Mouse (Mus musculus) neural tube, embryonic 14.5 days (tissue): ENCODE results near the gene Tbc1d10a. TPM values are rescaled to one million over a fixed set of nuclear protein-coding genes. Genes with fewer than 3 reads are reported as not detected.

Experiments used
- ATAC-seq: fragments of 200-750 bp; cut with Nextera tagmentation; 2 replicates; pipeline ENCODE4 v1.8.0; 2017; ENCODE audit warnings: low read depth, mild to moderate bottlenecking, moderate TSS enrichment, moderate library complexity
- H3K27ac ChIP-seq: fragments of 300-500 bp; sonication (generic); 2 replicates; pipeline ENCODE4 v1.5.1; 2014; ENCODE audit warnings: low read depth, mild to moderate bottlenecking, control low read depth, low read length, moderate library complexity, mixed read lengths
- H3K27me3 ChIP-seq: fragments of 300-500 bp; sonication (generic); 2 replicates; pipeline ENCODE4 v1.6.1; 2014; ENCODE audit warnings: low read length; ENCODE audit not compliant: control insufficient read depth, insufficient read depth
- H3K36me3 ChIP-seq: fragments of 300-500 bp; sonication (generic); 2 replicates; pipeline ENCODE4 v1.6.1; 2014; ENCODE audit warnings: low read length, mixed read lengths; ENCODE audit not compliant: control insufficient read depth, insufficient read depth
- H3K4me1 ChIP-seq: fragments of 300-500 bp; sonication (generic); 2 replicates; pipeline ENCODE4 v1.6.1; 2014; ENCODE audit warnings: low read length; ENCODE audit not compliant: control insufficient read depth, insufficient read depth
- H3K4me2 ChIP-seq: fragments of 300-500 bp; sonication (generic); 2 replicates; pipeline ENCODE4 v1.6.1; 2014; ENCODE audit warnings: mild to moderate bottlenecking, low read depth, low read length, control low read depth
- H3K4me3 ChIP-seq: fragments of 300-500 bp; sonication (generic); 2 replicates; pipeline ENCODE4 v1.5.1; 2014; ENCODE audit warnings: low read depth, low read length, control low read depth, mixed read lengths
- H3K9ac ChIP-seq: fragments of 300-500 bp; sonication (generic); replicated peaks from 2 replicates; pipeline ENCODE4 v1.6.1; 2014; ENCODE audit warnings: low read depth, mild to moderate bottlenecking, control low read depth, low read length, mixed read lengths
- H3K9me3 ChIP-seq: fragments of 300-500 bp; sonication (generic); 2 replicates; pipeline ENCODE4 v1.6.1; 2016; ENCODE audit warnings: low read length; ENCODE audit not compliant: control insufficient read depth
- WGBS: fragments of 180-500 bp; shearing (Covaris S2); extraction: QIAGEN DNeasy Blood & Tissue Kit; methylation state at CpG from one replicate; pipeline ENCODE4 v1.1.7; 2014; 5-methylcytosine and 5-hydroxymethylcytosine counted together
- microRNA-seq: library from miRNA; unstranded; fragments of <30 nt; microRNA quantifications from one replicate; pipeline ENCODE4, GENCODE M21; 2016
- polyA plus RNA-seq: library from polyadenylated mRNA; unstranded; fragments of >200 nt; fragmentation: Nextera tagmentation; extraction: Ambion mirVana; gene quantifications from 2 replicates; pipeline ENCODE4 v1.2.1, GENCODE M21; 2014

The Tbc1d10a gene
- polyA plus RNA-seq, 1 experiment from 2014 or later: 19.8 TPM

- Histone ChIP-seq H3K4me2 (no peak overlapping the region), H3K9ac (no peak overlapping the region), H3K36me3 (no peaks in the 10 kb centered on the region), H3K4me1 (peaks cover 4% of the 10 kb centered on the region; the same call in 1 of the 2 replicates), H3K27me3 (peaks cover 10% of the 10 kb centered on the region), H3K27ac (no peak overlapping the region), H3K9me3 (no peaks in the 10 kb centered on the region), H3K4me3 (no peak overlapping the region)
- no peak for ATAC-seq
- 49% methylated on average over 14 of the region's 14 CpGs for WGBS
Observed at GRCm38 (mm10) chr11:4260463-4261187, 74.0 kb downstream of the Tbc1d10a start.

DNA sequence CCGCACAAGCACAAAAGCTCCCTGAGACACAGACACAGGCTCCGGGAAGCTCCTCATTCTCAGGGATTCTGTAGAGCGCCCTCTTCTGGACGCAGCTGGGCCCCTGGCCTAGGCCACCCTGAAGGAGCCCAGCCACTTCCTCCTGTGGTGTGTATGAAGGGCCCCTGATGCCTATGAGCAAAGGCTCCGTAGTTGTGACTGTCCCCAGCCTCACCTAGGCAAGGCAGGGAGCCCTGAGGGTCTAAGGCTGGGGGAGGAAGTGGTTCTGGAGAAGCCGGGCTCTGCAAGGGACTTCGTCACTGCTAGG is 74.6 kb downstream of the Tbc1d10a start:
- 41% methylated on average over 7 of the region's 7 CpGs for WGBS
- Histone ChIP-seq H3K4me3 (no peak overlapping the region), H3K4me2 (no peak overlapping the region), H3K27ac (no peak overlapping the region), H3K9ac (no peak overlapping the region), H3K27me3 (peaks cover 12% of the 10 kb centered on the region), H3K36me3 (no peaks in the 10 kb centered on the region), H3K4me1 (peaks cover 4% of the 10 kb centered on the region; the same call in 1 of the 2 replicates), H3K9me3 (no peaks in the 10 kb centered on the region)
- ATAC-seq: no peak

GRCm38 (mm10) chr11:4261969-4262368 is 75.4 kb downstream of the Tbc1d10a start:
- Histone ChIP-seq H3K9me3 (no peaks in the 10 kb centered on the region), H3K9ac (no peak overlapping the region), H3K4me3 (no peak overlapping the region), H3K4me2 (no peak overlapping the region), H3K27ac (no peak overlapping the region), H3K27me3 (peaks cover 19% of the 10 kb centered on the region), H3K36me3 (no peaks in the 10 kb centered on the region), H3K4me1 (peaks cover 9% of the 10 kb centered on the region)
- 25% methylated on average over 5 of the region's 5 CpGs for WGBS
- no peak for ATAC-seq

DNA sequence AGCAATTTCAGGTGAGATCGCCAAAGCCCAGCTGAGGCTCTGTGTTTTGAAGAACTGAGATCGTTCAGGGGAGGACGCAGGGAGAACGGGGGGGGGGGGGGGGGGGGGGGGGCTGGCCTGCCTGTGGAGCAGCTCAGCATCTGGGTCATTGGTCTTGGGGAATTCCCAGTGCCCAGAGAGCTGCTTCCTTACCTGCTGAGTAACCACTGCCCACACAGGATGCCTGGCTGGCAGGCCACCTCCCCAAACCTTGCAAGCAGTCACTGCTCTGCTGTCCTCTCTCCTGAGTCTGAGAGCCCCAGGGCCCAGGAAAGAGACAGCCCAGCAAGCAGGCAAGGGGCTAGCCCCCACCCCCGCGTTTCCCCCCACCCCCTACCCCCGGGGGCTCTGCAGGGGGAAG is 76.3 kb downstream of the Tbc1d10a start:
- Histone ChIP-seq H3K4me3 (no peak overlapping the region), H3K4me1 (peaks cover 10% of the 10 kb centered on the region), H3K27me3 (peaks cover 27% of the 10 kb centered on the region), H3K36me3 (no peaks in the 10 kb centered on the region), H3K9ac (no peak overlapping the region), H3K4me2 (no peak overlapping the region), H3K9me3 (no peaks in the 10 kb centered on the region), H3K27ac (no peak overlapping the region)
- WGBS: 26% methylated on average over 7 of the region's 7 CpGs
- ATAC-seq: no peak

DNA sequence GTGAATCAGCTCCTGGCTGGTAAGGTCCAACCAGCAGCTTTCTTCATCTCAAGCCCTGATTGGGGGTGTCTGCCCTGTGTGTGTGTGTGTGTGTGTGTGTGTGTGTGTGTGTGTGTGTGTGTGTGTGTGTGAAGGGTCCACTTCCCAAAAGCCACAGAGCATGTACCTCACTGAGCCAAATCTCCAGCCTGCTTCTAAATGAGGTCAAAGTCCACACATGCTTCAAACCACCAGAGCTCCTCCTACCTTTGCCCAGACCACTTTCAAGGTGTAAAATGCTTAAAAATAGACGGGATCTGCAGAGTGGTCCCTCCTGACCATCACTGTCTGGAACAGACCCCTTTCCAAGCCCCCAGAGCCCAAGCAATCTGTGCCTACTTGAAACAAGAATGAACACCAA is 76.7 kb downstream of the Tbc1d10a start:
- WGBS: 50% methylated on average over 1 of the region's 1 CpGs
- H3K27ac ChIP-seq: no peak overlapping the region
- no peaks in the 10 kb centered on the region for H3K36me3 ChIP-seq
- no peak overlapping the region for H3K9ac ChIP-seq
- H3K4me3 ChIP-seq: no peak overlapping the region
- H3K27me3 ChIP-seq: peaks cover 32% of the 10 kb centered on the region
- no peak for ATAC-seq
- peaks cover 10% of the 10 kb centered on the region for H3K4me1 ChIP-seq
- no peak overlapping the region for H3K4me2 ChIP-seq
- H3K9me3 ChIP-seq: no peaks in the 10 kb centered on the region

- no peak overlapping the region for H3K9ac ChIP-seq
- no peak overlapping the region for H3K4me2 ChIP-seq
- peaks cover 10% of the 10 kb centered on the region for H3K4me1 ChIP-seq
- H3K36me3 ChIP-seq: no peaks in the 10 kb centered on the region
- peaks cover 34% of the 10 kb centered on the region for H3K27me3 ChIP-seq
- H3K9me3 ChIP-seq: no peaks in the 10 kb centered on the region
- 80% methylated on average over 7 of the region's 7 CpGs for WGBS
- no peak for ATAC-seq
- H3K27ac ChIP-seq: no peak overlapping the region
- H3K4me3 ChIP-seq: no peak overlapping the region
Observed at GRCm38 (mm10) chr11:4264066-4264465, 77.5 kb downstream of the Tbc1d10a start.

Small RNA genes lying within 50 kb of the gene (microRNA-seq; reads per million reads assigned to microRNA genes)
- gene Mir3060: 3.7 reads per million, percentile 5 among the genes with 10 or more reads in this experiment

Other genes with a start within 250 kb of the Tbc1d10a start
- 42.4 and 49.5 TPM in 2 replicates for gene Pes1, start 222.8 kb upstream of the Tbc1d10a start, polyA plus RNA-seq
- gene 4930556J24Rik, start 210.0 kb upstream of the Tbc1d10a start, polyA plus RNA-seq: 0.23 TPM in 1 of 2 replicates, not detected in the other
- gene Gal3st1, start 203.2 kb upstream of the Tbc1d10a start, polyA plus RNA-seq: 6.2 and 6.7 TPM in 2 replicates
- not detected in 2 replicates for gene Sec14l4, start 155.3 kb upstream of the Tbc1d10a start, polyA plus RNA-seq
- 0.10 and 0.37 TPM in 2 replicates for gene Sec14l3, start 121.9 kb upstream of the Tbc1d10a start, polyA plus RNA-seq
- 8.4 and 12.3 TPM in 2 replicates for gene Mtfp1, start 91.3 kb upstream of the Tbc1d10a start, polyA plus RNA-seq
- gene Sec14l2, start 63.4 kb upstream of the Tbc1d10a start, polyA plus RNA-seq: 3.9 and 5.0 TPM in 2 replicates
- gene Rnf215, start 51.6 kb upstream of the Tbc1d10a start, polyA plus RNA-seq: 51.0 and 53.3 TPM in 2 replicates
- gene Ccdc157, start 26.5 kb upstream of the Tbc1d10a start, polyA plus RNA-seq: 5.8 and 6.7 TPM in 2 replicates
- 53.0 and 56.6 TPM in 2 replicates for gene Sf3a1, start 26.4 kb upstream of the Tbc1d10a start, polyA plus RNA-seq
- gene Castor1, start 31.4 kb downstream of the Tbc1d10a start, polyA plus RNA-seq: 3.0 and 4.4 TPM in 2 replicates
- 0.12 TPM in 1 of 2 replicates, not detected in the other for gene Osm, start 49.6 kb downstream of the Tbc1d10a start, polyA plus RNA-seq
- gene Lif, start 70.8 kb downstream of the Tbc1d10a start, polyA plus RNA-seq: 0.06 TPM in 1 of 2 replicates, not detected in the other